Mouse (Mus musculus) MEL (cell line): ENCODE results near the gene Bbs9. TPM values are rescaled to one million over a fixed set of nuclear protein-coding genes. Genes with fewer than 3 reads are reported as not detected.

Source experiments
- DNase-seq: peaks from one replicate; pipeline ENCODE4 v3.0.0; 2011; ENCODE audit warnings: low read depth, low spot score
- H3K27ac ChIP-seq: 2 replicates; pipeline ENCODE4 v1.5.1; 2012; ENCODE audit warnings: low read depth, mild to moderate bottlenecking, control low read depth, low read length, moderate library complexity; ENCODE audit not compliant: control insufficient read depth
- H3K27me3 ChIP-seq, 2 experiments: fragments of 150-350 bp in 1 of 2; sonication (generic) in 1 of 2; 2 replicates each; pipeline ENCODE4 v1.6.1; 2012; ENCODE audit warnings: low read length in 2 of 2, mild to moderate bottlenecking in 2 of 2, improper control_type of control experiment in 1 of 2, moderate library complexity in 1 of 2; ENCODE audit not compliant: insufficient read depth in 2 of 2, control insufficient read depth in 1 of 2
- H3K36me3 ChIP-seq, 2 experiments: 2 replicates each; pipeline ENCODE4 v1.6.1; 2012 to 2014; ENCODE audit warnings: low read length in 2 of 2, improper control_type of control experiment in 1 of 2, inconsistent platforms in 1 of 2, mild to moderate bottlenecking in 1 of 2; ENCODE audit not compliant: insufficient read depth in 2 of 2, control insufficient read depth in 1 of 2
- H3K4me1 ChIP-seq, 2 experiments: fragments of 150-350 bp in 1 of 2; sonication (generic) in 1 of 2; 2 replicates each; pipeline ENCODE4 v1.6.1; 2012; ENCODE audit warnings: low read length in 2 of 2, improper control_type of control experiment in 1 of 2, mild to moderate bottlenecking in 1 of 2; ENCODE audit not compliant: insufficient read depth in 2 of 2, control insufficient read depth in 1 of 2
- H3K4me3 ChIP-seq, 2 experiments: fragments of 150-350 bp in 1 of 2; sonication (generic) in 1 of 2; 2 replicates each; pipeline ENCODE4 v1.5.1; 2012; ENCODE audit warnings: low read depth in 2 of 2, low read length in 2 of 2, mild to moderate bottlenecking in 2 of 2, moderate library complexity in 2 of 2, control low read depth in 1 of 2, improper control_type of control experiment in 1 of 2; ENCODE audit not compliant: control insufficient read depth in 1 of 2, insufficient read depth in 1 of 2
- H3K79me2 ChIP-seq: 2 replicates; pipeline ENCODE4 v1.6.1; 2012; ENCODE audit warnings: mild to moderate bottlenecking, low read length, moderate library complexity; ENCODE audit not compliant: control insufficient read depth, poor library complexity, insufficient read depth
- H3K9ac ChIP-seq: 2 replicates; pipeline ENCODE4 v1.6.1; 2012; ENCODE audit warnings: low read depth, mild to moderate bottlenecking, control low read depth, low read length, moderate library complexity; ENCODE audit not compliant: control insufficient read depth, poor library complexity, severe bottlenecking
- H3K9me3 ChIP-seq: fragments of 150-350 bp; sonication (generic); replicated peaks from 2 replicates; pipeline ENCODE4 v1.6.1; 2012; ENCODE audit warnings: mild to moderate bottlenecking, low read length, improper control_type of control experiment, moderate library complexity; ENCODE audit not compliant: insufficient read depth
- BHLHE40 ChIP-seq: IDR thresholded peaks from 2 replicates; pipeline ENCODE4 v1.6.1; 2012; ENCODE audit warnings: low read depth, mild to moderate bottlenecking, inconsistent platforms, low read length, improper control_type of control experiment, borderline replicate concordance
- CTCF ChIP-seq, 3 experiments: IDR thresholded peaks in 2 of 3; conservative IDR thresholded peaks in 1 of 3; 2 replicates each; pipeline ENCODE4 v1.5.1; 2011 to 2012; ENCODE audit warnings: low read length in 3 of 3, low read depth in 2 of 3, mild to moderate bottlenecking in 2 of 3, improper control_type of control experiment in 1 of 3, inconsistent platforms in 1 of 3, mixed read lengths in 1 of 3, moderate library complexity in 1 of 3; ENCODE audit not compliant: control insufficient read depth in 1 of 3, insufficient read depth in 1 of 3, poor library complexity in 1 of 3, severe bottlenecking in 1 of 3
- ELF1 ChIP-seq: IDR thresholded peaks from 2 replicates; pipeline ENCODE4 v1.6.1; 2014; ENCODE audit warnings: low read depth, mild to moderate bottlenecking, inconsistent platforms, low read length, improper control_type of control experiment, moderate library complexity
- EP300 ChIP-seq, 2 experiments: IDR thresholded peaks; 2 replicates each; pipeline ENCODE4 v1.6.1; 2011; ENCODE audit warnings: improper control_type of control experiment in 2 of 2, low read length in 2 of 2, low read depth in 1 of 2, mild to moderate bottlenecking in 1 of 2
- ETS1 ChIP-seq: IDR thresholded peaks from 2 replicates; pipeline ENCODE4 v1.6.1; 2012; ENCODE audit warnings: low read depth, mild to moderate bottlenecking, inconsistent platforms, low read length, improper control_type of control experiment, moderate library complexity
- GATA1 ChIP-seq: IDR thresholded peaks from 2 replicates; pipeline ENCODE4 v1.6.1; 2011; ENCODE audit warnings: low read depth, low read length, improper control_type of control experiment
- JUND ChIP-seq: IDR thresholded peaks from 2 replicates; pipeline ENCODE4 v1.6.1; 2011; ENCODE audit warnings: low read depth, mild to moderate bottlenecking, improper control_type of control experiment, low read length
- MAFK ChIP-seq: IDR thresholded peaks from 2 replicates; pipeline ENCODE4 v1.6.1; 2011; ENCODE audit warnings: low read depth, mild to moderate bottlenecking, low read length, improper control_type of control experiment, borderline replicate concordance
- MYB ChIP-seq: IDR thresholded peaks from 2 replicates; pipeline ENCODE4 v1.6.1; 2011; ENCODE audit warnings: mild to moderate bottlenecking, low read depth, low read length, improper control_type of control experiment
- MYC ChIP-seq: IDR thresholded peaks from 2 replicates; pipeline ENCODE4 v1.6.1; 2011; ENCODE audit warnings: low read depth, mild to moderate bottlenecking, low read length, improper control_type of control experiment, moderate library complexity
- NELFE ChIP-seq: IDR thresholded peaks from 2 replicates; pipeline ENCODE4 v1.6.1; 2011; ENCODE audit warnings: low read depth, low read length, improper control_type of control experiment
- POLR2AphosphoS5 ChIP-seq: IDR thresholded peaks from 2 replicates; pipeline ENCODE4 v1.6.1; 2012; ENCODE audit warnings: low read depth, borderline replicate concordance, mild to moderate bottlenecking, inconsistent platforms, low read length, moderate library complexity, mixed read lengths
- RCOR1 ChIP-seq: IDR thresholded peaks from 2 replicates; pipeline ENCODE4 v1.6.1; 2012; ENCODE audit warnings: low read depth, mild to moderate bottlenecking, inconsistent platforms, low read length, improper control_type of control experiment
- SIN3A ChIP-seq: IDR thresholded peaks from 2 replicates; pipeline ENCODE4 v1.6.1; 2012; ENCODE audit warnings: low read length, improper control_type of control experiment, inconsistent platforms
- TBP ChIP-seq: IDR thresholded peaks from 2 replicates; pipeline ENCODE4 v1.8.0; 2011; ENCODE audit warnings: low read depth, low read length, improper control_type of control experiment
- TCF12 ChIP-seq: IDR thresholded peaks from 2 replicates; pipeline ENCODE4 v1.6.1; 2014; ENCODE audit warnings: low read depth, mild to moderate bottlenecking, inconsistent platforms, low read length, improper control_type of control experiment, moderate library complexity
- UBTF ChIP-seq: IDR thresholded peaks from 2 replicates; pipeline ENCODE4 v1.6.1; 2012; ENCODE audit warnings: low read depth, mild to moderate bottlenecking, inconsistent platforms, low read length, improper control_type of control experiment, moderate library complexity, borderline replicate concordance; ENCODE audit not compliant: insufficient read depth
- USF1 ChIP-seq: IDR thresholded peaks from 2 replicates; pipeline ENCODE4 v1.6.1; 2014; ENCODE audit warnings: low read depth, mild to moderate bottlenecking, inconsistent platforms, low read length, improper control_type of control experiment, moderate library complexity
- USF2 ChIP-seq, 2 experiments: IDR thresholded peaks; 2 replicates each; pipeline ENCODE4 v1.6.1; 2011 to 2012; ENCODE audit warnings: improper control_type of control experiment in 2 of 2, low read length in 2 of 2, borderline replicate concordance in 1 of 2, inconsistent platforms in 1 of 2, low read depth in 1 of 2, mild to moderate bottlenecking in 1 of 2; ENCODE audit not compliant: insufficient read depth in 1 of 2
- ZC3H11A ChIP-seq: IDR thresholded peaks from 2 replicates; pipeline ENCODE4 v1.6.1; 2012; ENCODE audit warnings: low read depth, mild to moderate bottlenecking, inconsistent platforms, low read length, improper control_type of control experiment
- ZMIZ1 ChIP-seq: IDR thresholded peaks from 2 replicates; pipeline ENCODE4 v1.6.1; 2012; ENCODE audit warnings: low read depth, mild to moderate bottlenecking, inconsistent platforms, low read length, improper control_type of control experiment, moderate library complexity
- polyA plus RNA-seq, 2 experiments: library from polyadenylated mRNA; stranded (reverse) in 1 of 2; unstranded in 1 of 2; fragments of >175 nt in 1 of 2; fragments of >200 nt in 1 of 2; gene quantifications; 2 replicates each; pipeline versions ENCODE4 v1.2.1 to v1.2.4; 2012; ENCODE audit warnings: low replicate concordance in 2 of 2, low read depth in 1 of 2; ENCODE audit not compliant: insufficient read length in 2 of 2, insufficient read depth in 1 of 2, missing spikeins in 1 of 2
- total RNA-seq: library from RNA; depleted of rRNA; stranded (reverse); fragments of 300-350 nt; gene quantifications from 2 replicates; pipeline ENCODE4 v1.2.3, GENCODE M21; 2012

The Bbs9 gene
- total and polyA plus RNA-seq, 3 experiments: 18.5 to 19.5 TPM; not detected in 1

DNA sequence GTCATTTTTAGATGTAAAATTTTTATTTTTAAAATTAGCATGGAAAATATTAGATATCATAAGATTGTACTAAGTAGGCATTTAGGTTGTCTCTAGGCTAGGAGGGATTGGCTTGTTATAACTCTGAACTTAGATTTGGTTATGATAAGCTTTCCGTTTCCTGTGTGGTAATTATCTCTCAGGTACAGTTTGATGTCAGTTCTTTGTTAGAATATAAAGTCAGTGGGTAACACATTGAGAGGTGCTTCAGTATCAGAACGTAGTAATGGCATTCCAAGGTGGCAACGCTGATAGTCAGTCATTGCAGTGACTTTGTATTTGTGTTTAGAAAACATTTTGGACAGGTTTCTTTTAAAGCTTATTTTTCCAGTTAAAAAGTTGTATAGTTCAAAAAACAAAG, 170.9 kb downstream of the Bbs9 start:
- TF ChIP-seq MAFK (no peak), TCF12 (peak; percentile 66; the same call in 1 of the 2 replicates), SIN3A (no peak), ELF1 (0 out of 2 replicates have a peak, but pooled peaks have one; percentile 34), UBTF (no peak), RCOR1 (peak; percentile 46), USF1 (peak; percentile 26; the same call in 1 of the 2 replicates), MYC (peak; percentile 55; the same call in 1 of the 2 replicates), ZMIZ1 (no peak), USF2 (IDR thresholded peaks at IDR 0.05; ENCODE audit: borderline replicate concordance in 1 of 2, insufficient read depth in 1 of 2, low read depth in 1 of 2, low read length in 2 of 2) (0 out of 4 replicates have a peak, but pooled peaks of 1 of the 2 experiments have one; percentile 25), POLR2AphosphoS5 (no peak), ETS1 (peak; percentile 17; the same call in 1 of the 2 replicates), CTCF (IDR thresholded peaks at IDR 0.05 in 2 of 3, conservative IDR thresholded peaks at IDR 0.05 in 1 of 3; ENCODE audit: control insufficient read depth in 1 of 3, insufficient read depth in 1 of 3, low read depth in 2 of 3, low read length in 3 of 3, poor library complexity in 1 of 3, severe bottlenecking in 1 of 3) (no peak), BHLHE40 (peak; percentile 14; the same call in 1 of the 2 replicates), ZC3H11A (no peak), NELFE (0 out of 2 replicates have a peak, but pooled peaks have one; percentile 25), TBP (no peak), EP300 (IDR thresholded peaks at IDR 0.05; ENCODE audit: low read depth in 1 of 2, low read length in 2 of 2) (peak; percentile 62 to 83), GATA1 (peak; percentile 80), JUND (no peak), MYB (peak; percentile 42; the same call in 1 of the 2 replicates)
- no peaks in the 10 kb centered on the region for H3K27me3 ChIP-seq
- peaks cover 6 to 16% of the 10 kb centered on the region in 2 experiments; a peak in 3 of 4 replicates for H3K4me1 ChIP-seq
- peaks cover 0 to 10% of the 10 kb centered on the region in 2 experiments; a peak in 2 of 4 replicates for H3K36me3 ChIP-seq
- no peak overlapping the region for H3K4me3 ChIP-seq
- no peak overlapping the region for H3K27ac ChIP-seq
- H3K9me3 ChIP-seq: no peaks in the 10 kb centered on the region
- DNase-seq: peak; percentile 42
- H3K79me2 ChIP-seq: no peaks in the 10 kb centered on the region
- H3K9ac ChIP-seq: no peak overlapping the region
